Mouse (Mus musculus): ENCODE data around the gene Ssu72. TPM values are rescaled to one million over a fixed set of nuclear protein-coding genes. Genes with fewer than 3 reads are reported as not detected.
"Not testable (repeated sequence)": the region's sequence is repeated elsewhere in the genome, so short reads cannot be mapped to it uniquely, and the experiment has no call there.

Gene Ssu72
- polyA plus RNA-seq, 1 experiment from 2014 or later = 151 TPM

DNA sequence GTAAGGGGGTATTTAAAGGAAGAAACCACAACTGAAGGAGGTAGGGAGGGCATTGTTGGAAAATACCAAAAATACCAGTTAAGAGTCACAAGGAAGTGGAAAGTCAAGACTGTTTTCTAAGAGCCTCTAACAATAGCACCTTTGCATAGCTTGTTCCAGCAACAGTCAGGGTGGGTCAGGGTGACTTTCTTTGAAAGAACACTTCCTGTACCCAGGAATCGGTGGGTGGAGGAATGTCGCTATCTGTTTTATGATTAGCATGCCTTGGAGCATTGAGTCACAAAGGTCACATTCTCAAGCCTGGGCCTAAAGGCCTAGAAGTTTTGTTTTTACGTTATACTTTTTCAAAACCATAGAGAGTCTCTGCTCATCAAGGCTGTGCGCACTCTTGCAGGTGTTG is 16.8 kb upstream of the Ssu72 start:
- not testable (repeated sequence) for H3K4me2 ChIP-seq (replicated peaks); ATAC-seq (ENCODE audit: low FRiP score, low read depth); H3K27ac ChIP-seq; H3K9ac ChIP-seq; H3K4me3 ChIP-seq; H3K36me3 ChIP-seq; H3K9me3 ChIP-seq; H3K4me1 ChIP-seq; H3K27me3 ChIP-seq (replicated peaks)
- 79% methylated on average over 4 of the region's 4 CpGs for WGBS

DNA sequence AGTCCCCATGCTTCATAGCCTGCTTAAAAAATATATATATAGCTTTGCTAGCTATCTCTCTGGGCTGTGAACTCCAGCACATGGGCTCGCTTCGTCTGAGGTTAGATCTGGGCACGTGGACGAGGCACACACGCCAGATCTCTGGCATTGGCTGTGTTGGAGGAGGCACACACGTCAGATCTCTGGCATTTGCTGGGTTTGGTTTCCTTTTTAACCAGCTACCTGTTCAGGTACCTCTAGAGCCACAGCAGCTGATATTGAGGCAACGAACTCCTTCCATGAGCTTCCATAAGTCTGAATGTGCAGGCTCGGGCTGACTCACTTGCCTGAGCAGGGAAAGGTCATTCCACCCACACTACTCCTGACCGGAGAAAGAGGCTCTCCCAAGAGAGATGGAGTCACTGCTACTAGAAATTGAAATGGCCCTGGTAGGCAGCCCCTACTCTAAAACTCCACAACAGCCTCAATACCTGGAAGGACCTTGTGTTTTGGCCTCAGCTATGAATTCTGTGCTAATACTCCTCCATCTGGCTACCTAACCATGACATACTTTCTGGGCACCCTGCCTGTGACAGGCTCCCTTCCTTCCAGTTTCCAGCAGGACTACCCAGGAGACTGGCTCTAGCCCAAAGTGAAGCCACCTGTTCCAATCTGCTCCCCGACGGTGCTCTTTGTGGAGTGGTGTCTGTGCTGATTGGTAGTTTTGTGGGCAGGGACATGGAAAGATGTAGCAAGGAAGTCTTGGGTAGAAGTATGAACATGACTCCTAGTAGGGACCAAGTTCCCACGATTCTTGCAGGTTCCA is 13.8 kb upstream of the Ssu72 start:
- Histone ChIP-seq H3K9ac (no peak overlapping the region), H3K4me1 (peaks cover 8% of the 10 kb centered on the region), H3K36me3 (no peaks in the 10 kb centered on the region), H3K27me3 (replicated peaks) (peaks cover 13% of the 10 kb centered on the region), H3K27ac (no peak overlapping the region), H3K4me3 (no peak overlapping the region), H3K9me3 (no peaks in the 10 kb centered on the region), H3K4me2 (replicated peaks) (no peak overlapping the region)
- WGBS = 82% methylated on average over 12 of the region's 12 CpGs
- no peak for ATAC-seq (ENCODE audit: low FRiP score, low read depth)

DNA sequence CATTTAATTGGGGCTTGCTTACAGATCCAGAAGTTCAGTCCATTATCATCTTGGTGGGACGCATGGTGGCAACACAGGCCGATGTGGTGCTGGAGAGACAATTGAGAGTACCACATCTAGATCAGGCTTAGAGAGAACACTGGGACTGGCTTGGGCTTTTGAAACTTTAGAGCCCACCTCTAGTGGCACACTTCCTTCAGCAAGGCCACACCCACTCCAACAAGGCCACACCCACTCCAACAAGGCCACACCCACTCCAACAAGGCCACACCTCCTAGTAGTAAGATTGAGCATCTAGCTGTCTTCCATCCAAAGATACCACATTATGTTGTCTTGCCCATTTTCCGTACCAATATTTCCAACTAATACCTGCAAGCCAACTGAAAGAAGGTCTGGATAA is 12.2 kb upstream of the Ssu72 start:
- H3K27me3 ChIP-seq (replicated peaks) = peaks cover 21% of the 10 kb centered on the region
- H3K9ac ChIP-seq = no peak overlapping the region
- H3K27ac ChIP-seq = no peak overlapping the region
- peaks cover 20% of the 10 kb centered on the region for H3K4me1 ChIP-seq
- H3K9me3 ChIP-seq = no peaks in the 10 kb centered on the region
- WGBS = 94% methylated on average over 3 of the region's 3 CpGs
- H3K4me2 ChIP-seq (replicated peaks) = no peak overlapping the region
- ATAC-seq (ENCODE audit: low FRiP score, low read depth) = no peak
- no peaks in the 10 kb centered on the region for H3K36me3 ChIP-seq
- H3K4me3 ChIP-seq = no peak overlapping the region

DNA sequence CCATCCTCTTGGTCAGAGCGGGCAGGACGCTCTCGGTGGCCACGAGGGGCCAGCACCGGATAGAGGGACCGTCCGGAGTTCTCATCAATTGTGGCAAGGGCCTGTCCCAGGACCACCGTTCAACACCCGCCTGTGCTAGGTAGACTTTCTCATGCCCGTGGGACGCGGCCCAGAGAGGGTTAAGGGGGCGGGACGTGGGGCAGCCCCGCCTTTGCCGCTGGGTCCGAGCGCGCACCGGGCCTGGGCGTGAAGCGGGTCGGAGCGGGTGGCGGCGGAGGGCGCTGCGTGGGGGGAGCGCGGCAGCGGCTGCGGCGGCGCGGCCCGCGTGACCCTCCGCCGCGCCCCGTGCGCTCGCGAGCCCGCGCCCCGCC is 10.5 kb upstream of the Ssu72 start, which contains the start of gene Fndc10:
Gene Fndc10 (plus strand): TSS at position 232 of the 371 bp plus-strand sequence.
- H3K27me3 ChIP-seq (replicated peaks) = peaks cover 21% of the 10 kb centered on the region
- H3K9me3 ChIP-seq = no peaks in the 10 kb centered on the region
- H3K36me3 ChIP-seq = no peaks in the 10 kb centered on the region
- H3K4me3 ChIP-seq = peak within 1 kb of the TSS; percentile 77
- WGBS = under 1% methylated on average over 47 of the region's 47 CpGs
- peak within 1 kb of the TSS; percentile 83 for H3K9ac ChIP-seq
- peak within 1 kb of the TSS; percentile 66; the same call in 1 of the 2 replicates for H3K27ac ChIP-seq
- peak within 1 kb of the TSS; percentile 93 for H3K4me2 ChIP-seq (replicated peaks)
- ATAC-seq (ENCODE audit: low FRiP score, low read depth) = peak; percentile 88
- H3K4me1 ChIP-seq = peaks cover 20% of the 10 kb centered on the region

DNA sequence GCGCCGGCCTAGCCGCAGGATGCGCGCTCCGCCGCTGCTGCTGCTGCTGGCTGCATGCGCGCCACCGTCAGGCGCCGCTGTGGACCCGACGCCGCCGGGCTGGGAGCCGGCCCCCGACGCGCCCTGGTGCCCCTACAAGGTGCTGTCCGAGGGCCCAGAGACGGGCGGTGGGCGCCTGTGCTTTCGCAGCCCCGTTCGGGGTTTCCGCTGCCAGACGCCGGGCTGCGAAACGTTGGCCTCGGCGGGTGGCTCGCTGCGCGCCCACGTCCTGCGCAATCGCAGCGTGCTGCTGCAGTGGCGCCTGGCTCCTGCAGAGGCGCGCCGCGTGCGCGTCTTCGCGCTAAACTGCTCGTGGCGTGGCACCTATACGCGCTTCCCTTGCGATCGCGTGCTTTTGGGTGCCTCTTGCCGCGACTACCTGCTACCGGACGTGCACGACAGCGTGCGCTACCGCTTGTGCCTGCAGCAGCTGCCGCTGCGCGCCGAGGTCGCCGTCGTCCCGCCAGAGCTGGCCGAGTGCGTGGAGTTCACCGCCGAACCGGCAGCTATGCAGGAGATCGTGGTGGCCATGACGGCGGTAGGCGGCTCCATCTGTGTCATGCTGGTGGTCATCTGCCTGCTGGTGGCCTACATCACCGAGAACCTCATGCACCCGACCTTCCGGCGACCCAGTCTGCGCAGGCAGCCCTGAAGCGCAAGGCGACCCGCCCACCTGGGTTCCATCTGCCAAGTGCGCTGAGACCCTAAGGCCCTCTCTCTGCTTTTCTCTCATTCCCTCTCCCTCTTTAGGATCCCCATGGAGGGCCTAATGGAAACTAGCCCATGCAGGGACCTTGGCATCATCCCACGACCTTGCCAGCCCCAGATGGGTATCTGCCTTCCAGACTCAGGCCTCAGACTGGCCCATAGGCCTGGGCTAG is 9.9 kb upstream of the Ssu72 start:
- Histone ChIP-seq H3K4me1 (peaks cover 20% of the 10 kb centered on the region), H3K27ac (peak overlapping the region; percentile 66; the same call in 1 of the 2 replicates), H3K27me3 (replicated peaks) (peaks cover 21% of the 10 kb centered on the region), H3K4me3 (peak overlapping the region; percentile 77), H3K4me2 (replicated peaks) (peak overlapping the region; percentile 93), H3K9ac (peak overlapping the region; percentile 83), H3K9me3 (no peaks in the 10 kb centered on the region), H3K36me3 (no peaks in the 10 kb centered on the region)
- WGBS = under 1% methylated on average over 92 of the region's 92 CpGs
- ATAC-seq (ENCODE audit: low FRiP score, low read depth) = peak; percentile 60

DNA sequence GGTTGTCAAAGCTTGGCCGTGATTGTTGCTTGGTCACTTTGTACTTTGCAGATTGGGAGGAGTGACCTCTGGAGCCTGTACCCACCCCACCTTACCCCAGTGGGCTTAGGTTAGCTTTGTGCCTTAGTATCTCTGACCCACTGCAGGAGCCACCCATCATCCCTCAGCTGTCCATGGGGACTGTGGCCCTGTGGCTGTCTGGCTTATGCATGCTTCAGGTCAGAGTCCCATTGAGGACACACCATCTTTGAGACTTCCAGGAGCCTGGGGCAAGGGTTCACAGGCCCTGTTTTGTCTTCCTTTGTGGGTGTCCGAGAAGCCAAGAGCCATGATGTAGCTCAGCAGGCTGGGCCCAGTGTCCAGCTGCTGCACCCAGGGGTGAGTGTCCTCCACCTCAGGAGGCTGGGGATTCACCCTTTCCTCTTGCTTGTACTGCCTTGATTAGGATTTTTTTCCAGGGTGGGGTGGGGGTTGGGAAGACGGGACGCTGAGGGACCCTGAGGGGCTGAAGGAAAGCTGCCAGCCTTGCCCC is 9.0 kb upstream of the Ssu72 start:
- no peak for ATAC-seq (ENCODE audit: low FRiP score, low read depth)
- Histone ChIP-seq H3K36me3 (no peaks in the 10 kb centered on the region), H3K4me2 (replicated peaks) (peak overlapping the region; percentile 93), H3K4me3 (peak overlapping the region; percentile 77), H3K9me3 (no peaks in the 10 kb centered on the region), H3K27ac (no peak overlapping the region), H3K27me3 (replicated peaks) (peaks cover 21% of the 10 kb centered on the region), H3K4me1 (peaks cover 20% of the 10 kb centered on the region), H3K9ac (peak overlapping the region; percentile 83; the same call in 1 of the 2 replicates)
- 83% methylated on average over 4 of the region's 4 CpGs for whole genome bisulfite sequencing

DNA sequence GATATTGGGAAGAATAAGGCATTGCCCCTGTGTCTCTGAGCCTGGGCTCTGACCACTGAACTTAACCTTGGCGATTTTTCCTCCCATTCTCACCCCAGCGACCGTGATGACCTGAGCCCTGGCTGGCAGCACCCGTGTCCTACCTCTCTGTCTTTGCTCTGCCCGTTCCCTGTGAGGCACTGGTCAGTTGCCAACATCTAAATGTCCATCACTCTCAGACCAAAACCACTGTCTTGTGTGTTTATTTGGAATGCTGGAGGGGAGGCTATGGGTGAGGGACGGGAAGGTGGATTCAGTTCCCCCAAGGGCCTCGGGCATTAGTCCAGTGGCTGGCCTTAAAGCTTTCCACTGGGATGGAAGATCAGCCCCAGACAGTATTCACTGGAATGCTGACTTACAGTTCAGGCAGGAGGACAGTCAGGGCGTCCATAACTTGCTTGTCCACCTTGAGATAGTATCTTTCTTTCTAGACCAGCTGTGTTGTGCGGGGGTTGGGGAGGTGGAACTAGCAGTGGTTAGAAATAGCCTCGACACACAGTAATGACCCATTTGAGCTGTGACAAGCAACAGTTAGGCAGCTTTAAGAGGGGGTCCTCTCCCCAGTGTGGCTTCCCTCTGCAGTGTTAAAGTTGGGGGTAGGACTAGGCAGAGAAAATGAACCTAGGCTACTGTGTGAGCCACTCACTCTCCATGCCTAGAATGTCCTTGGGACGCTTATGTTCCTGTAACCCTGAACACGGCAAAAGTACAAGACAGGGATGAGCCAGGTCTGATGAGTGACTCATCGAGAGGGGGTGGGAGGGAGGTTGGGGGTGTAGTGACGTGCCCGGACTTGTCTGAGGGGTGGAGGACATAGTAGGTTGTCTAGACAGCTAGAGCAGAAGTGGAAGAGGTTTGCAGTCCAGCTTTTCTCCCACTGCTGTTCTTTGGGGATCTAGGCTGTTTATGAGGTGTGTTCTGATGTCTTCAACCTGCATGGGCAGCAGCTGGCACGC is 8.0 kb upstream of the Ssu72 start:
- Histone ChIP-seq H3K27me3 (replicated peaks) (peaks cover 21% of the 10 kb centered on the region), H3K4me1 (peaks cover 20% of the 10 kb centered on the region), H3K4me3 (peak overlapping the region; percentile 77; the same call in 1 of the 2 replicates), H3K4me2 (replicated peaks) (peak overlapping the region; percentile 93), H3K9me3 (no peaks in the 10 kb centered on the region), H3K36me3 (no peaks in the 10 kb centered on the region), H3K27ac (no peak overlapping the region), H3K9ac (no peak overlapping the region)
- no peak for ATAC-seq (ENCODE audit: low FRiP score, low read depth)
- 78% methylated on average over 16 of the region's 16 CpGs for WGBS

DNA sequence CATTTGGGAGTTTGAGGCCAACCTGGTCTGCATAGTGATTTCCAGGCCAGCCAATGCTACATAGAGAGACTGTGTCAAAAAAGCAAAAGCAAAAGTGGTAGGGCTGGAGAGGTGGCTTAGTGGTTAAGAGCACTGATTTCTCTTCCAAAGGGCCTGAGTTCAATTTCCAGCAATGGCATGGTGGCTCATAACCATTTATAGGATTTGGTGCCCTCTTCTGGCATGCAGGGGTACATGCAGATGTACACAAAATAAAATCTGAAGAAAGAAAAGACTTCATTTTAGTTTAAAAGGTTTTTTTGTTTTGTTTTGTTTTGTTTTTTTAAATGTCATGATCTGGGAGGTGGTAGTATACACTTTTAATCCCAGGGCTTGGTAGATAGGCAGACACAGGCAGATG is 4.2 kb upstream of the Ssu72 start:
- Histone ChIP-seq H3K9me3 (no peaks in the 10 kb centered on the region), H3K4me1 (peaks cover 20% of the 10 kb centered on the region), H3K4me2 (replicated peaks) (no peak overlapping the region), H3K27me3 (replicated peaks) (peaks cover 11% of the 10 kb centered on the region), H3K36me3 (no peaks in the 10 kb centered on the region), H3K4me3 (no peak overlapping the region), H3K9ac (no peak overlapping the region), H3K27ac (no peak overlapping the region)
- no peak for ATAC-seq (ENCODE audit: low FRiP score, low read depth)

DNA sequence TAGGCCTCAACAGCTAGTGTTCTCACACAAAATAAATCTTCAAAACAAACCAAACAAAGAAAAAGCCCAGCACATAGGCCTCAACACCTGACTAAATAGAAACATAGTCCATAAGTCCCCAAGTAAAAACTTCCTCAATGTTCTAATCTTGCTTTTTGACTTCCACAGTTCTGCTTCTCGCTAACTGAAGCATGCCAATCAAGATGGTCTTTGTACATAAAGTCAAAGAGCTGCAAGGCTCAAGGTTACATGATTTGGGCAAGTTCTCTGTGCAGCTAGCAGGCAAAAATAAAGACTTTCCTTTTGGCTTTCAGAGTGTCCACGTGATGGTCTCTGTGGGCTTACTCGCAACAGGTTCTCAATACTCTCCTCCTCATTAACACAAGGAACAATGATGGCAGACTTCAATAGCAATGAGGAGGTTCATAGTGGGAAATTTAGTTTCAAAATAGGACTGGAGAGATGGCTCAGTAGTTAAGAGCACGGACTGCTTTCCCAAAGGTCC is 1.1 kb upstream of the Ssu72 start:
- H3K4me1 ChIP-seq = peaks cover 9% of the 10 kb centered on the region
- ATAC-seq (ENCODE audit: low FRiP score, low read depth) = no peak
- H3K9ac ChIP-seq = no peak overlapping the region
- H3K27ac ChIP-seq = no peak overlapping the region
- no peaks in the 10 kb centered on the region for H3K9me3 ChIP-seq
- WGBS = 96% methylated on average over 4 of the region's 4 CpGs
- no peak overlapping the region for H3K4me3 ChIP-seq
- H3K27me3 ChIP-seq (replicated peaks) = no peaks in the 10 kb centered on the region
- H3K36me3 ChIP-seq = no peaks in the 10 kb centered on the region
- H3K4me2 ChIP-seq (replicated peaks) = no peak overlapping the region; the same call in 1 of the 2 replicates

DNA sequence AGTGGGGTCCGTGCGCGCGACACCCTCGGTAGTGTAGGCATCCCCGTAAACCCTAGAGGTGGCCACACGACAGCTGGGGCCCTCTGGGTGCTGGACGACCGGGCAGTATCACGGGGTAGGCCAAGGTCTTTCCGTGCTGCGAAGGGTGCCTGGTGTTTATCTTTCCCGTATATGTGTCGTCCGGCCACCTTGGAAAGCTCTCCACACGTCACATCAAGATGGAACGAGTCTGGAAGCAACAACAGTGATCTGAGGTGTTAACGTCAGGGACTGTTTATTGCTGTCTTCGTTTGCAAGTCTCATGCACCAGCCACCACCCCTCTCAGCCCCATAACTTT is 961 bp downstream of the Ssu72 start:
- peak overlapping the region; percentile 76 for H3K27ac ChIP-seq
- H3K9ac ChIP-seq = peak overlapping the region; percentile 90
- no peak; the same call in 1 of the 2 replicates for ATAC-seq (ENCODE audit: low FRiP score, low read depth)
- no peaks in the 10 kb centered on the region for H3K9me3 ChIP-seq
- H3K4me3 ChIP-seq = peak overlapping the region; percentile 95
- no peaks in the 10 kb centered on the region for H3K27me3 ChIP-seq (replicated peaks)
- H3K4me2 ChIP-seq (replicated peaks) = peak overlapping the region; percentile 61
- no peaks in the 10 kb centered on the region for H3K36me3 ChIP-seq
- under 1% methylated on average over 19 of the region's 19 CpGs for WGBS
- peaks cover 9% of the 10 kb centered on the region for H3K4me1 ChIP-seq

DNA sequence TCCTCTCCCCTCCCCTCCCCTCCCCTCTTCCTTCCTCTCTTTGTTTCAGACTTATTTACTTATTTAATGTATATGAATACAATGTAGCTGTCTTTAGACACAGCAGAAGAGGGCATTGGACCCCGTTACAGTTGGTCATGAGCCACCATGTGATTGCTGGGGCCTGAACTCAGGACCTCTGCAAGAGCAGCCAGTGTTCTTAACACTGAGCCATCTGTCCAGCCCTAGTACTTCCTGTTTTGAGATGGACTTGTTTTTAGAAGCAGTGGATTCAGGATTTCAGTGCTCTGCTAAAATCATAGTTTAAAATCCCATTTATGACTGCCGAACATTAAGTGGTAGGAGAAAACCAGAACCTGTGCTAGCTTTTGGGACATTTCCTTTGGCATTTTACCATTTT is 4.0 kb downstream of the Ssu72 start:
- Histone ChIP-seq H3K4me3 (no peak overlapping the region), H3K36me3 (no peaks in the 10 kb centered on the region), H3K27ac (no peak overlapping the region), H3K9ac (no peak overlapping the region), H3K4me2 (replicated peaks) (no peak overlapping the region), H3K4me1 (peaks cover 9% of the 10 kb centered on the region), H3K27me3 (replicated peaks) (no peaks in the 10 kb centered on the region), H3K9me3 (no peaks in the 10 kb centered on the region)
- ATAC-seq (ENCODE audit: low FRiP score, low read depth) = no peak
- WGBS = 91% methylated on average over 2 of the region's 2 CpGs
